ENCODE assay signal across 12 mouse cellular contexts in the genomic region with DNA sequence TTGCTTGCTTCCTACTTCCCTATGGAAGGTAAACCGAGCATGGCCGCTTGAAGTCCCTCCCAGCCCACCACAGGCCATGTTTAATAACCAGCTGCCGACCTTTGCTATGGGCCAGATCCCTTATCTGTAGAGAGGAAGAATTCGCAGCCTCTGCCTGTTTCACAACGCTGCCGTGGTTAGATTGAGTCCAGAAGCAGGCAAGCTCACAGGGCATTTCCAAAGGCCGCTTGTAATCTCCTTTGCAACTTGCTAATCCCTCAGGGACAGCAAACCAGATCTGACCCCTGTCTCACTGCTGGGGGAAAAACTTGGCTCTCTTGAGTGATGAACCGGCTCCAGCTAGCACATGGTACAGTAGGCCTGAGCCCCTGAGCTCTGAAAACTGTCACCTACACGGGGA. TPM values are rescaled to one million over a fixed set of nuclear protein-coding genes. Genes with fewer than 3 reads are reported as not detected.
DNase-seq lines count a peak whose midpoint lies in the region; TF ChIP-seq lines count a peak whose summit lies in the region.
"Had no signal": no experiment of that assay in that cellular context is flagged by ENCODE, and none has a peak within 500 bp of the region (broad histone marks: within the 10 kb centered on the region; RNA-seq: fewer than 3 reads in every experiment).

No protein-coding gene starts in this region.

- TF ChIP-seq CTCF in heart, adult 2 months (IDR thresholded peaks at IDR 0.05), result no peak

- no peaks in the 10 kb centered on the region for H3K79me2 ChIP-seq in heart, adult 2 months (replicated peaks; ENCODE audit: control insufficient read depth, insufficient read depth, low read length)

- intact Hi-C loops in heart, adult 2 months (cut with DNase I), result no loop called here
- intact Hi-C loops in heart, postnatal 36 days (cut with DNase I), result no loop called here
- intact Hi-C loops in left cerebral cortex, postnatal 36 days (cut with DNase I), result no loop called here

- peaks cover 28% of the 10 kb centered on the region for H3K4me1 ChIP-seq in heart, adult 2 months (ENCODE audit: control insufficient read depth, insufficient read depth, low read length)

- no peak overlapping the region for H3K4me3 ChIP-seq in heart, adult 2 months
- H3K4me3 ChIP-seq: limb, embryonic 15.5 days; midbrain, embryonic 12.5 days had no signal

- TF ChIP-seq POLR2A in heart, adult 2 months (IDR thresholded peaks at IDR 0.05; ENCODE audit: insufficient read depth, low read depth, low read length), result no peak

- no peak for TF ChIP-seq EP300 in heart, adult 2 months (IDR thresholded peaks at IDR 0.05; ENCODE audit: insufficient read depth, low read depth, low read length)

- WGBS in heart, adult 2 months, result 30% methylated on average over 9 of the region's 9 CpGs

- H3K27ac ChIP-seq in heart, adult 2 months, result peak overlapping the region; percentile 45
- H3K27ac ChIP-seq: limb, embryonic 15.5 days; midbrain, embryonic 12.5 days had no signal

- no peaks in the 10 kb centered on the region for H3K36me3 ChIP-seq in heart, adult 2 months (ENCODE audit: control insufficient read depth, insufficient read depth, low read length)
- H3K36me3 ChIP-seq: limb, embryonic 15.5 days; midbrain, embryonic 12.5 days had no signal

- H3K27me3 ChIP-seq in heart, adult 2 months (ENCODE audit: control insufficient read depth, insufficient read depth, low read length), result no peaks in the 10 kb centered on the region
- H3K27me3 ChIP-seq: limb, embryonic 15.5 days had no signal

- H3K9ac ChIP-seq in heart, adult 2 months (ENCODE audit: low read depth, low read length), result no peak overlapping the region
- H3K9ac ChIP-seq: limb, embryonic 15.5 days; midbrain, embryonic 12.5 days had no signal

- no peak for DNase-seq in heart, adult 2 months
- no peak for DNase-seq in heart, postnatal 36 days
- DNase-seq in retina, adult 2 months (ENCODE audit: low read depth, low spot score), result peak; percentile 71
- DNase-seq in retina, embryonic 14.5 days (ENCODE audit: low spot score), result no peak
- peak; percentile 52 for DNase-seq in liver
- DNase-seq in right cerebral cortex, adult 2 months (ENCODE audit: low spot score in 2 of 2), result no peak
- no peak for DNase-seq in right cerebral cortex, postnatal 14 days
- no peak for DNase-seq in left cerebral cortex, postnatal 36 days (ENCODE audit: low spot score in 2 of 2)
- DNase-seq: spleen, adult 18-20 months; thymus, postnatal 14 days had no signal

RNA-seq across cellular contexts. Expression of gene Scarb1, which starts 3.9 kb away (rescaled TPM):
- 10 to 100 TPM; 23.6 to 27.8 TPM for total RNA-seq in heart, adult 2 months (2021)
- polyA plus RNA-seq in heart, adult 2 months (2012; rRNA removed), result 55.5 and 77.5 TPM in 2 replicates
- 10 to 100 TPM; 35.4 to 44.4 TPM for total RNA-seq in heart, postnatal 36 days (2021)
- total RNA-seq in left cerebral cortex, postnatal 36 days (2021), result 10 to 100 TPM; 22.0 to 28.0 TPM

RNA-seq across cellular contexts. Expression of gene Gm10382, which starts 52.1 kb away (rescaled TPM):
- under 1 TPM in 1 of 2 experiments, not detected in 1; 0.21 TPM for total RNA-seq in heart, adult 2 months (2021)
- 0.12 and 0.23 TPM in 2 replicates for polyA plus RNA-seq in heart, adult 2 months (2012; rRNA removed)
- not detected for total RNA-seq in heart, postnatal 36 days (2021)
- under 1 TPM in 1 of 2 experiments, not detected in 1; 0.32 TPM for total RNA-seq in left cerebral cortex, postnatal 36 days (2021)

RNA-seq across cellular contexts. Expression of gene Ubc, which starts 53.0 kb away (rescaled TPM):
- 1,000 to 10,000 TPM in 1 of 2 experiments, 100 to 1,000 TPM in 1; 894 to 1,473 TPM for total RNA-seq in heart, adult 2 months (2021)
- 664 and 1,033 TPM in 2 replicates for polyA plus RNA-seq in heart, adult 2 months (2012; rRNA removed)
- 1,000 to 10,000 TPM in 1 of 2 experiments, 100 to 1,000 TPM in 1; 856 to 1,567 TPM for total RNA-seq in heart, postnatal 36 days (2021)
- total RNA-seq in left cerebral cortex, postnatal 36 days (2021), result 100 to 1,000 TPM; 817 to 877 TPM

Comparison
In these comparisons a context has a peak if more than half of its experiments do, and no peak if none do; other contexts are left out.
1. DNase-seq: peak in retina, adult 2 months (single experiment) and liver (single experiment); none in heart, adult 2 months (0 of 2), heart, postnatal 36 days (0 of 2), retina, embryonic 14.5 days (single experiment), right cerebral cortex, adult 2 months (0 of 2), right cerebral cortex, postnatal 14 days (single experiment) and left cerebral cortex, postnatal 36 days (0 of 2).